In the genomic region with DNA sequence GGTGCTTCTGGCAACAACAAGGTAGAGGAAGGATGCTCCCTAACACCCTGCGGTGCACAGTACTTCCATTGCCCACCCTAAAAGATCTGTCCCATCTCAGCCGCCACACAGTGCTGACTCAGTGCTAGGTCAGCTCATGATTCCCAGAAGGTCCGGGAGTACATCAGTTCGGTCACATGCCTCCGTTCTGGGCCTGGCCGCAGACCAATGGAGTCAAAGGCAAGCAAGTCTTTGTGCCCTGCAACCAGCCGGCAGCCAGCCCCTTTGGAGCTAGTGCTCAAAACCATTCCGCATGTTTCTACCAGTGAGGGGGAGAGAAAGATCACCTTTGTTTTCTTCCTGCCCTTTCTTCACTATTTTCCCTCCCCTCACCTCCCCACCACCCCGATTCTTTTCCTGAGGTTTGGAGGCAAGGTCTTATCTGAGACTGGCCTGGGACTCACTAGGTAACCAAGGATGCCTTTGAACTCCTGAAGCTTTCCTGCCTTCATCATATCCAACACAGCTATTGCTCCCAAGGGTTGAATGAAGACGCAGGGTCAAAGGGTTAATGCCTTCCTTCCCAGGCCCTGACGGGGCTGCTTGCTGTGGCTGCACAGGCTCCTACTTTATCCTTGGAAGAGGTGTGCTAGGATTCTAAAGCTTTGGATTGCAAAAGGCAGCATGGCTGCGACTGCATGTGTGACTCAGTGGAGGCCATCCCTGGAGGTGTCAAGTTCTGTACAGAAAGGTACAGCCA, we compare ENCODE assay signal across 14 mouse cellular contexts. TPM values are rescaled to one million over a fixed set of nuclear protein-coding genes. Genes with fewer than 3 reads are reported as not detected.
DNase-seq lines count a peak whose midpoint lies in the region; ATAC-seq and TF ChIP-seq lines count a peak whose summit lies in the region.
"Had no signal": no experiment of that assay in that cellular context is flagged by ENCODE, and none has a peak within 500 bp of the region (broad histone marks: within the 10 kb centered on the region; RNA-seq: fewer than 3 reads in every experiment).

No protein-coding gene starts in this region.

- H3K4me1 ChIP-seq in heart, embryonic 12.5 days (replicated peaks) = peaks cover 73% of the 10 kb centered on the region
- peaks cover 12% of the 10 kb centered on the region; the same call in 1 of the 2 replicates for H3K4me1 ChIP-seq in limb, embryonic 11.5 days (ENCODE audit: control insufficient read depth, insufficient read depth, low read length)
- H3K4me1 ChIP-seq in lung, postnatal 0 days (ENCODE audit: insufficient read depth, low read depth, low read length) = peaks cover 8% of the 10 kb centered on the region; the same call in 1 of the 2 replicates
- H3K4me1 ChIP-seq: hindbrain, embryonic 15.5 days; midbrain, embryonic 15.5 days had no signal

- no peaks in the 10 kb centered on the region for H3K27me3 ChIP-seq in heart, embryonic 12.5 days (replicated peaks)
- no peaks in the 10 kb centered on the region for H3K27me3 ChIP-seq in limb, embryonic 11.5 days (ENCODE audit: control insufficient read depth, insufficient read depth, low read length)
- no peaks in the 10 kb centered on the region for H3K27me3 ChIP-seq in lung, postnatal 0 days (replicated peaks; ENCODE audit: insufficient read depth, low read length)
- H3K27me3 ChIP-seq: embryonic facial prominence, embryonic 13.5 days; hindbrain, embryonic 15.5 days; liver, embryonic 15.5 days; midbrain, embryonic 15.5 days had no signal

- no peaks in the 10 kb centered on the region for H3K9me3 ChIP-seq in heart, embryonic 12.5 days (replicated peaks)
- H3K9me3 ChIP-seq in limb, embryonic 11.5 days (ENCODE audit: control insufficient read depth, low read length) = no peaks in the 10 kb centered on the region
- H3K9me3 ChIP-seq in lung, postnatal 0 days (ENCODE audit: low read length) = no peaks in the 10 kb centered on the region
- H3K9me3 ChIP-seq: embryonic facial prominence, embryonic 13.5 days; hindbrain, embryonic 15.5 days; liver, embryonic 15.5 days; midbrain, embryonic 15.5 days had no signal

- H3K36me3 ChIP-seq in heart, embryonic 12.5 days = no peaks in the 10 kb centered on the region
- H3K36me3 ChIP-seq in limb, embryonic 11.5 days (ENCODE audit: control insufficient read depth, insufficient read depth, low read length) = no peaks in the 10 kb centered on the region
- H3K36me3 ChIP-seq in lung, postnatal 0 days (ENCODE audit: insufficient read depth, low read length) = no peaks in the 10 kb centered on the region
- H3K36me3 ChIP-seq: embryonic facial prominence, embryonic 13.5 days; liver, embryonic 15.5 days; midbrain, embryonic 15.5 days had no signal

- no peak overlapping the region for H3K9ac ChIP-seq in heart, embryonic 12.5 days
- H3K9ac ChIP-seq in limb, embryonic 11.5 days (ENCODE audit: low read length) = no peak overlapping the region
- no peak overlapping the region for H3K9ac ChIP-seq in lung, postnatal 0 days (replicated peaks; ENCODE audit: low read depth)
- H3K9ac ChIP-seq: embryonic facial prominence, embryonic 13.5 days; hindbrain, embryonic 15.5 days; liver, embryonic 15.5 days; midbrain, embryonic 15.5 days had no signal

- no peak for ATAC-seq in heart, embryonic 12.5 days (ENCODE audit: insufficient number of reproducible peaks, low FRiP score)
- no peak for ATAC-seq in limb, embryonic 11.5 days (ENCODE audit: insufficient number of reproducible peaks, low FRiP score, low TSS enrichment, low read depth)
- ATAC-seq in lung, postnatal 0 days = no peak
- ATAC-seq: midbrain, embryonic 15.5 days had no signal

- H3K4me3 ChIP-seq in heart, embryonic 12.5 days = no peak overlapping the region
- H3K4me3 ChIP-seq in limb, embryonic 11.5 days (ENCODE audit: low read depth, low read length) = no peak overlapping the region
- no peak overlapping the region for H3K4me3 ChIP-seq in lung, postnatal 0 days (ENCODE audit: low read depth, low read length)
- H3K4me3 ChIP-seq: embryonic facial prominence, embryonic 13.5 days; hindbrain, embryonic 15.5 days; liver, embryonic 15.5 days; midbrain, embryonic 15.5 days had no signal

- WGBS in heart, embryonic 12.5 days = 74% methylated on average over 12 of the region's 12 CpGs
- WGBS in limb, embryonic 11.5 days = 64% methylated on average over 12 of the region's 12 CpGs
- 75% methylated on average over 12 of the region's 12 CpGs for WGBS in lung, postnatal 0 days

- H3K4me2 ChIP-seq in heart, embryonic 12.5 days = no peak overlapping the region
- no peak overlapping the region for H3K4me2 ChIP-seq in limb, embryonic 11.5 days (ENCODE audit: low read depth, severe bottlenecking)
- H3K4me2 ChIP-seq in lung, postnatal 0 days (replicated peaks; ENCODE audit: low read depth, low read length) = no peak overlapping the region
- H3K4me2 ChIP-seq: embryonic facial prominence, embryonic 13.5 days; hindbrain, embryonic 15.5 days; liver, embryonic 15.5 days; midbrain, embryonic 15.5 days had no signal

- no peak overlapping the region for H3K27ac ChIP-seq in heart, embryonic 12.5 days (ENCODE audit: poor library complexity, severe bottlenecking)
- H3K27ac ChIP-seq in limb, embryonic 11.5 days (replicated peaks; ENCODE audit: low read depth, low read length) = no peak overlapping the region
- H3K27ac ChIP-seq in lung, postnatal 0 days (ENCODE audit: low read length) = no peak overlapping the region
- H3K27ac ChIP-seq: embryonic facial prominence, embryonic 13.5 days; hindbrain, embryonic 15.5 days; liver, embryonic 15.5 days; midbrain, embryonic 15.5 days; stomach, postnatal 0 days had no signal

- DNase-seq in heart, adult 18-20 months = peak; percentile 47 to 59
- DNase-seq in ZHBTc4 (ENCODE audit: low read depth, low spot score) = peak; percentile 23
- DNase-seq in embryo, embryonic 10.5 days (ENCODE audit: low spot score) = peak; percentile 54
- DNase-seq in limb, embryonic 11.5 days (ENCODE audit: low spot score) = peak; percentile 43
- no peak for DNase-seq in spleen, adult 12 weeks (ENCODE audit: low spot score)
- no peak for DNase-seq in lung, postnatal 0 days (ENCODE audit: low spot score)
- no peak for DNase-seq in lung, postnatal 10 days
- DNase-seq: retina, postnatal 1 day had no signal

- TF ChIP-seq CTCF in lung, postnatal 0 days (IDR thresholded peaks at IDR 0.05) = no peak

- no peak for TF ChIP-seq EP300 in lung, postnatal 0 days (IDR thresholded peaks at IDR 0.05)

RNA-seq across cellular contexts. Expression of a gene that starts 16.6 kb away (rescaled TPM):
- 10 to 100 TPM; 34.3 to 38.6 TPM for total RNA-seq in heart, adult 18-20 months (2021)
- polyA plus RNA-seq in heart, embryonic 12.5 days (2016; fragmentation: Nextera tagmentation; extraction: Ambion mirVana) = 193 and 196 TPM in 2 replicates
- 7.0 and 8.2 TPM in 2 replicates for polyA plus RNA-seq in limb, embryonic 11.5 days (2014; fragmentation: Nextera tagmentation; extraction: Ambion mirVana)
- 23.1 and 24.8 TPM in 2 replicates for polyA plus RNA-seq in lung, postnatal 0 days (2015; fragmentation: Nextera tagmentation; extraction: Ambion mirVana)

Comparison
In these comparisons a context has a peak if more than half of its experiments do, and no peak if none do; other contexts are left out.
1. DNase-seq: peak in heart, adult 18-20 months (2 of 2), ZHBTc4 (single experiment), embryo, embryonic 10.5 days (single experiment) and limb, embryonic 11.5 days (single experiment); none in spleen, adult 12 weeks (single experiment), lung, postnatal 0 days (single experiment) and lung, postnatal 10 days (single experiment).